Mouse (Mus musculus) midbrain, postnatal 0 days (tissue): Measurements from ENCODE around the gene Cacna2d1. TPM values are rescaled to one million over a fixed set of nuclear protein-coding genes. Genes with fewer than 3 reads are reported as not detected.

Experiments used
- ATAC-seq: fragments of 200-750 bp; cut with Nextera tagmentation; 2 replicates; pipeline ENCODE4 v1.8.0; 2017; ENCODE audit warnings: moderate number of reproducible peaks, mild to moderate bottlenecking, moderate TSS enrichment, moderate library complexity; ENCODE audit not compliant: low FRiP score
- DNase-seq: peaks from one replicate; pipeline ENCODE4 v3.0.0-alpha.2; 2015; ENCODE audit warnings: low spot score
- H3K27ac ChIP-seq: fragments of 300-500 bp; sonication (generic); 2 replicates; pipeline ENCODE4 v1.5.1; 2014; ENCODE audit warnings: low read depth, mild to moderate bottlenecking, low read length, mixed read lengths
- H3K27me3 ChIP-seq: fragments of 300-500 bp; sonication (generic); 2 replicates; pipeline ENCODE4 v1.6.1; 2014; ENCODE audit warnings: low read length, control low read depth, mixed read lengths; ENCODE audit not compliant: insufficient read depth
- H3K36me3 ChIP-seq: fragments of 300-500 bp; sonication (generic); 2 replicates; pipeline ENCODE4 v1.6.1; 2014; ENCODE audit warnings: low read length, control low read depth, mixed read lengths; ENCODE audit not compliant: insufficient read depth
- H3K4me1 ChIP-seq: fragments of 300-500 bp; sonication (generic); 2 replicates; pipeline ENCODE4 v1.6.1; 2014; ENCODE audit warnings: mild to moderate bottlenecking, control low read depth, antibody characterized with exemption, low read length, mixed read lengths; ENCODE audit not compliant: insufficient read depth
- H3K4me2 ChIP-seq: fragments of 300-500 bp; sonication (generic); 2 replicates; pipeline ENCODE4 v1.6.1; 2014; ENCODE audit warnings: low read depth, mild to moderate bottlenecking, low read length, mixed read lengths; ENCODE audit not compliant: poor library complexity, severe bottlenecking
- H3K4me3 ChIP-seq: fragments of 300-500 bp; sonication (generic); 2 replicates; pipeline ENCODE4 v1.5.1; 2014; ENCODE audit warnings: low read depth, mild to moderate bottlenecking, low read length, moderate library complexity
- H3K9ac ChIP-seq: fragments of 300-500 bp; sonication (generic); replicated peaks from 2 replicates; pipeline ENCODE4 v1.6.1; 2014; ENCODE audit warnings: mild to moderate bottlenecking, low read length, moderate library complexity, mixed read lengths; ENCODE audit not compliant: poor library complexity, severe bottlenecking
- H3K9me3 ChIP-seq: fragments of 300-500 bp; sonication (generic); 2 replicates; pipeline ENCODE4 v1.6.1; 2016; ENCODE audit warnings: low read length, control low read depth
- CTCF ChIP-seq: IDR thresholded peaks from 2 replicates; pipeline ENCODE4 v1.5.1; 2016; ENCODE audit warnings: antibody characterized with exemption, mild to moderate bottlenecking
- WGBS: fragments of 180-500 bp; shearing (Covaris S2); extraction: QIAGEN DNeasy Blood & Tissue Kit; methylation state at CpG from one replicate; pipeline ENCODE4 v1.1.7; 2014; 5-methylcytosine and 5-hydroxymethylcytosine counted together
- polyA plus RNA-seq: library from polyadenylated mRNA; unstranded; fragments of >200 nt; fragmentation: Nextera tagmentation; extraction: Ambion mirVana; gene quantifications from 2 replicates; pipeline ENCODE4 v1.2.1, GENCODE M21; 2015
- total RNA-seq: library from RNA; depleted of rRNA; stranded (reverse); fragments of >200 nt; gene quantifications from 2 replicates; pipeline ENCODE4 v1.2.3, GENCODE M21; 2014

Gene Cacna2d1
- total and polyA plus RNA-seq, 2 experiments from 2014 or later, result 43.3 to 77.8 TPM

GRCm38 (mm10) chr5:16191165-16191564, 256.7 kb downstream of the Cacna2d1 start:
- ATAC-seq, result no peak

GRCm38 (mm10) chr5:16199816-16200215, 265.3 kb downstream of the Cacna2d1 start:
- no peak overlapping the region for H3K4me3 ChIP-seq
- H3K4me1 ChIP-seq, result no peaks in the 10 kb centered on the region
- H3K27ac ChIP-seq, result no peak overlapping the region
- ATAC-seq, result no peak
- no peak overlapping the region for H3K9ac ChIP-seq
- peak; percentile 48 for DNase-seq
- H3K4me2 ChIP-seq, result no peak overlapping the region
- no peaks in the 10 kb centered on the region for H3K36me3 ChIP-seq
- TF ChIP-seq CTCF, result peak; percentile 59
- H3K9me3 ChIP-seq, result no peaks in the 10 kb centered on the region
- H3K27me3 ChIP-seq, result no peaks in the 10 kb centered on the region
- 42% methylated on average over 2 of the region's 2 CpGs for WGBS

More at GRCm38 (mm10) chr5:16191165-16191564, 256.7 kb downstream of the Cacna2d1 start:
- Histone ChIP-seq H3K9me3 (no peaks in the 10 kb centered on the region), H3K4me2 (no peak overlapping the region), H3K9ac (no peak overlapping the region), H3K27ac (no peak overlapping the region), H3K4me3 (no peak overlapping the region), H3K27me3 (no peaks in the 10 kb centered on the region), H3K36me3 (no peaks in the 10 kb centered on the region), H3K4me1 (no peaks in the 10 kb centered on the region)
- TF ChIP-seq CTCF, result no peak
- 88% methylated on average over 3 of the region's 3 CpGs for WGBS
- no peak for DNase-seq

GRCm38 (mm10) chr5:16221960-16222359, 287.5 kb downstream of the Cacna2d1 start:
- TF ChIP-seq CTCF, result no peak
- 51% methylated on average over 4 of the region's 4 CpGs for WGBS
- ATAC-seq, result no peak

DNA sequence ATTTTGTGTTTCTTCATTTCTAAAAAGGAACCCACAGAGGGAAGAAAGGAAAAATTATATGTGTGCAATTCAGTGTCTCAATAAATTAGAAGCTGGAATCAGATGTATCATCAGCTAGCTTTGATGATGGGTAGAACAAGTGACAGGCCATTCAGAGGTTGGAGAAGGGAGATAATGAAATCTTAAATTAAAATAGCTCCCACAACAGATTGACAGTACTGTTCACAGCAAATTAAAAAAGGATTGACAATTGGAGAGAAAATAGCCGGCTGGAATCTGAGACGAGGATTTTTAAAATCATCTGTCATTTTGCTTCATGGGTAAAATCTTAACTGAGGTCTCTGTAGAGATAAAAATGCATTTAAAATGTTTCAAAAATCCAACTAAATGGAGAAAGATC, 290.9 kb downstream of the Cacna2d1 start:
- TF ChIP-seq CTCF, result no peak
- DNase-seq (no peak), ATAC-seq (no peak)
- no peaks in the 10 kb centered on the region for H3K9me3 ChIP-seq
- no peak overlapping the region for H3K27ac ChIP-seq
- H3K36me3 ChIP-seq, result no peaks in the 10 kb centered on the region
- H3K9ac ChIP-seq, result no peak overlapping the region
- H3K27me3 ChIP-seq, result no peaks in the 10 kb centered on the region
- 25% methylated on average over 2 of the region's 2 CpGs for WGBS
- H3K4me1 ChIP-seq, result no peaks in the 10 kb centered on the region
- H3K4me3 ChIP-seq, result no peak overlapping the region
- no peak overlapping the region for H3K4me2 ChIP-seq

More at GRCm38 (mm10) chr5:16221960-16222359, 287.5 kb downstream of the Cacna2d1 start:
- no peak overlapping the region for H3K9ac ChIP-seq
- no peak overlapping the region for H3K4me3 ChIP-seq
- DNase-seq, result no peak
- no peaks in the 10 kb centered on the region for H3K27me3 ChIP-seq
- H3K36me3 ChIP-seq, result no peaks in the 10 kb centered on the region
- no peaks in the 10 kb centered on the region for H3K4me1 ChIP-seq
- H3K4me2 ChIP-seq, result no peak overlapping the region
- no peaks in the 10 kb centered on the region for H3K9me3 ChIP-seq
- H3K27ac ChIP-seq, result no peak overlapping the region

- 0 out of 2 replicates have a peak, but pooled peaks have one; percentile 38 for ATAC-seq
- DNase-seq, result peak; percentile 29
- no peak overlapping the region for H3K4me2 ChIP-seq
- no peak overlapping the region for H3K9ac ChIP-seq
- no peak overlapping the region for H3K27ac ChIP-seq
- H3K9me3 ChIP-seq, result no peaks in the 10 kb centered on the region
- no peaks in the 10 kb centered on the region for H3K27me3 ChIP-seq
- no peak overlapping the region for H3K4me3 ChIP-seq
- no peaks in the 10 kb centered on the region for H3K36me3 ChIP-seq
- no peaks in the 10 kb centered on the region for H3K4me1 ChIP-seq
- 84% methylated on average over 3 of the region's 3 CpGs for WGBS
- no peak for TF ChIP-seq CTCF
Measured at GRCm38 (mm10) chr5:16229384-16229783, 294.9 kb downstream of the Cacna2d1 start.

GRCm38 (mm10) chr5:16231477-16231876, 297.0 kb downstream of the Cacna2d1 start:
- Histone ChIP-seq H3K9me3 (no peaks in the 10 kb centered on the region), H3K4me1 (peaks cover 4% of the 10 kb centered on the region; the same call in 1 of the 2 replicates), H3K27ac (no peak overlapping the region), H3K36me3 (no peaks in the 10 kb centered on the region), H3K27me3 (no peaks in the 10 kb centered on the region), H3K4me2 (no peak overlapping the region), H3K4me3 (no peak overlapping the region), H3K9ac (no peak overlapping the region)
- WGBS, result 80% methylated on average over 9 of the region's 9 CpGs
- no peak for ATAC-seq
- TF ChIP-seq CTCF, result no peak
- no peak for DNase-seq
